Mouse (Mus musculus) monocyte, adult 59 days (primary cell): Measurements from ENCODE around the gene Mettl7a3. TPM values are rescaled to one million over a fixed set of nuclear protein-coding genes. Genes with fewer than 3 reads are reported as not detected.

Experiments used
- total RNA-seq, 2 experiments: library from RNA; stranded (reverse); gene quantifications; one replicate each; pipeline ENCODE4 v1.2.4; 2023

Mettl7a3 gene
- total RNA-seq, result under 1 TPM in 1 of 2 experiments, not detected in 1; 0.63 TPM

DNA sequence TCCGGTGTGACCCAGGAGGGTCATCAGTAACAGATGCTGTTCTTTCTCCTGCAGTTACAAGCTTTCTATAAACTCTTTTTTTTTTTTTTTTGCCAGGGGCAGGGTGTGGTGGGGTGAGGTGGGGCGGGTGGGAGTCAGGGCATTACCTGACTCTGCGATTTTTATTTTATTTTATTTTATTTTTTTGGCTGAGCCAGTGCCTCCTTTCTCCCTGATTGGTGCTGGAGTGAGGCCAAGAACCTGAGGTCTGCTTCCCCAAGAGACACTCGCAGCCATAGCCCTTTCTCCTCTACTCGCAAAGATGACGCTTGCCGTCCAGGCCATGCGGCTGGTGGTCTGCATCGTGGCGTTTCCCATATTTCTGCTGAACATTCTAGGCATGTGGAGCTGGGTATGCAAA is at the start of gene Mettl7a3:
Mettl7a3 (plus strand) TSS at position 301 of the 400 bp plus-strand sequence.

GRCm38 (mm10) chr15:100304019-100304991 is 30.4 kb upstream of the Mettl7a3 start, which contains the start of gene Mettl7a1:
Gene Mettl7a1 (plus strand): TSS chr15:100304140.

GRCm38 (mm10) chr15:100352711-100353250 is 18.1 kb downstream of the Mettl7a3 start, which contains the start of the genes Methig1 and Mettl7a2:
Gene Methig1 (plus strand): TSS chr15:100353149.
Gene Mettl7a2 (plus strand): TSS chr15:100353200.

GRCm38 (mm10) chr15:100364242-100364641 is 29.5 kb downstream of the Mettl7a3 start, which contains the start of gene Higd1c:
Gene Higd1c (plus strand): TSS chr15:100364542.

Other genes starting within 250 kb of the Mettl7a3 start
- gene Atf1, start 107.1 kb upstream of the Mettl7a3 start, total RNA-seq, result 10 to 100 TPM; 58.9 to 73.3 TPM
- not detected for gene Tmprss12, start 54.1 kb upstream of the Mettl7a3 start, total RNA-seq
- 10 to 100 TPM; 63.1 to 73.6 TPM for gene Mettl7a1, start 30.8 kb upstream of the Mettl7a3 start, total RNA-seq
- gene Methig1, start 18.2 kb downstream of the Mettl7a3 start, total RNA-seq, result not detected
- gene Mettl7a2, start 18.3 kb downstream of the Mettl7a3 start, total RNA-seq, result 1 to 10 TPM; 2.0 to 2.5 TPM
- not detected for gene Higd1c, start 29.6 kb downstream of the Mettl7a3 start, total RNA-seq
- gene Gm5475, start 87.2 kb downstream of the Mettl7a3 start, total RNA-seq, result not detected
- 10 to 100 TPM; 30.3 to 30.6 TPM for gene Slc11a2, start 90.1 kb downstream of the Mettl7a3 start, total RNA-seq
- gene Letmd1, start 134.1 kb downstream of the Mettl7a3 start, total RNA-seq, result 10 to 100 TPM; 27.2 to 29.2 TPM
- gene Csrnp2, start 160.6 kb downstream of the Mettl7a3 start, total RNA-seq, result 1 to 10 TPM; 2.0 to 2.7 TPM
- 1 to 10 TPM; 7.2 to 8.8 TPM for gene Tfcp2, start 217.1 kb downstream of the Mettl7a3 start, total RNA-seq